Mouse (Mus musculus) C2C12 (cell line): ENCODE data around the gene Gm21985. TPM values are rescaled to one million over a fixed set of nuclear protein-coding genes. Genes with fewer than 3 reads are reported as not detected.

Source experiments
- H3K27me3 ChIP-seq: one replicate; pipeline ENCODE4 v1.6.1; 2011; ENCODE audit not compliant: control insufficient read depth, insufficient read depth, insufficient read length
- H3K36me3 ChIP-seq: one replicate; pipeline ENCODE4 v1.6.1; 2011; ENCODE audit not compliant: control insufficient read depth, insufficient read depth
- H3K4me3 ChIP-seq: one replicate; pipeline ENCODE4 v1.5.1; 2011; ENCODE audit warnings: mild to moderate bottlenecking, control low read depth; ENCODE audit not compliant: poor library complexity, insufficient read depth, severe bottlenecking
- H3K79me2 ChIP-seq: one replicate; pipeline ENCODE4 v1.6.1; 2011; ENCODE audit not compliant: control insufficient read depth, insufficient read depth
- H3K79me3 ChIP-seq: one replicate; pipeline ENCODE4 v1.6.1; 2011; ENCODE audit warnings: low read depth, control low read depth
- H3ac ChIP-seq: one replicate; pipeline ENCODE3; 2011; ENCODE audit warnings: low read depth; ENCODE audit not compliant: control insufficient read depth, insufficient read length
- CEBPB ChIP-seq: IDR thresholded peaks from one replicate; pipeline ENCODE4 v1.6.1; 2011; ENCODE audit warnings: low read depth, mild to moderate bottlenecking, control low read depth, moderate library complexity
- CTCF ChIP-seq: IDR thresholded peaks from one replicate; pipeline ENCODE4 v1.5.1; 2011; ENCODE audit not compliant: control insufficient read depth, insufficient read depth, insufficient read length
- FOSL1 ChIP-seq: IDR thresholded peaks from one replicate; pipeline ENCODE4 v1.8.0; 2011; ENCODE audit warnings: mild to moderate bottlenecking, low read length; ENCODE audit not compliant: poor library complexity, insufficient read depth, severe bottlenecking
- MAX ChIP-seq: IDR thresholded peaks from one replicate; pipeline ENCODE4 v1.6.1; 2011; ENCODE audit warnings: mild to moderate bottlenecking, control low read depth
- MYOD1 ChIP-seq: IDR thresholded peaks from one replicate; pipeline ENCODE4 v1.6.1; 2011; ENCODE audit warnings: low read depth; ENCODE audit not compliant: control insufficient read depth, insufficient read length
- MYOG ChIP-seq: IDR thresholded peaks from one replicate; pipeline ENCODE4 v1.6.1; 2011; ENCODE audit not compliant: control insufficient read depth, insufficient read length; ENCODE audit errors: extremely low read depth
- USF1 ChIP-seq: IDR thresholded peaks from one replicate; pipeline ENCODE4 v1.6.1; 2011; ENCODE audit warnings: low read depth, mild to moderate bottlenecking, control low read depth, moderate library complexity
- polyA plus RNA-seq: library from polyadenylated mRNA; unstranded; fragments of >200 nt; fragmentation: generic; extraction: Trizol; gene quantifications from one replicate; pipeline ENCODE4 v1.2.1, GENCODE M21; 2012; ENCODE audit warnings: missing spikeins

Gm21985 gene
- polyA plus RNA-seq, 1 experiment: not detected

- Histone ChIP-seq H3K79me3 (peaks cover 47% of the 10 kb centered on the region), H3ac (peak within 1 kb of the TSS; percentile 95), H3K27me3 (no peaks in the 10 kb centered on the region), H3K79me2 (peaks cover 62% of the 10 kb centered on the region), H3K4me3 (peak within 1 kb of the TSS; percentile 85), H3K36me3 (peaks cover 9% of the 10 kb centered on the region)
- peak; percentile 79 for TF ChIP-seq MAX
- TF ChIP-seq USF1: no peak
- TF ChIP-seq CEBPB: no peak
- TF ChIP-seq MYOD1: no peak
- TF ChIP-seq CTCF: no peak
- no peak for TF ChIP-seq FOSL1
- TF ChIP-seq MYOG: no peak
These were observed 188.9 kb downstream of the Gm21985 start, which contains the start of gene Emc7 for GRCm38 (mm10) chr2:112454862-112455564. Gene Emc7 (plus strand): TSS chr2:112454997.

Other genes starting within 250 kb of the Gm21985 start
- not detected for gene Olfr1311, start 241.9 kb upstream of the Gm21985 start, polyA plus RNA-seq
- gene Olfr1312, start 216.1 kb upstream of the Gm21985 start, polyA plus RNA-seq: not detected
- gene Olfr1313, start 188.5 kb upstream of the Gm21985 start, polyA plus RNA-seq: not detected
- gene Olfr1314, start 169.5 kb upstream of the Gm21985 start, polyA plus RNA-seq: not detected
- not detected for gene Olfr1315-ps1, start 150.9 kb upstream of the Gm21985 start, polyA plus RNA-seq
- not detected for gene Olfr1316, start 131.3 kb upstream of the Gm21985 start, polyA plus RNA-seq
- not detected for gene Olfr1317, start 126.0 kb upstream of the Gm21985 start, polyA plus RNA-seq
- gene Olfr1318, start 112.1 kb upstream of the Gm21985 start, polyA plus RNA-seq: 0.02 TPM
- gene Lpcat4, start 26.8 kb upstream of the Gm21985 start, polyA plus RNA-seq: 28.0 TPM
- gene Nutm1, start 7.0 kb upstream of the Gm21985 start, polyA plus RNA-seq: 0.02 TPM
- gene Nop10, start 4.4 kb upstream of the Gm21985 start, polyA plus RNA-seq: 139 TPM
- gene Slc12a6, start 489 bp upstream of the Gm21985 start, polyA plus RNA-seq: 4.4 TPM
- gene Emc4, start 101.7 kb downstream of the Gm21985 start, polyA plus RNA-seq: 152 TPM
- gene Katnbl1, start 112.9 kb downstream of the Gm21985 start, polyA plus RNA-seq: 13.3 TPM
- 15.0 TPM for gene Emc7, start 188.7 kb downstream of the Gm21985 start, polyA plus RNA-seq
- gene Chrm5, start 214.5 kb downstream of the Gm21985 start, polyA plus RNA-seq: not detected
- 19.9 TPM for gene Aven, start 226.7 kb downstream of the Gm21985 start, polyA plus RNA-seq